In the genomic region with DNA sequence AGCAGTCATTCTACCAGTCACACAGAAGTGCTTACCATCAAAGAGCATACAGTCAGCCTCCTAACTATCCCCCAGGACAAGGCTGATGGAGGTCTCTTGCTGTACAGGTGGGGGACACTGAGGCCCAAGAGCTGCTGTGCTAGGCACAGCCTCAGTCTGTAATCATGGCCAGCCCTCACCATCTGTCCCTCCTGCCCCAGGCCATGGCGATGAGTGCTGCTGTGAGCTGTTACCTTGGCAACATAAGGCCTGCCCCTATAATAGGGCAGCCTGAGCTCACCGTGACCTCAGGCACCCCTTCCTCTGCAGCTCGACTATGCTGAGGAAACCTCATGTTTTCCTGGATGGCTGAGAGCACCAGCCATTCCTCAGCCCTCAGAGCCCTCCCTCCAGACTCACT, we compare ENCODE assay signal across 17 mouse cellular contexts. TPM values are rescaled to one million over a fixed set of nuclear protein-coding genes. Genes with fewer than 3 reads are reported as not detected.
DNase-seq lines count a peak whose midpoint lies in the region; ATAC-seq and TF ChIP-seq lines count a peak whose summit lies in the region.
"Had no signal": no experiment of that assay in that cellular context is flagged by ENCODE, and none has a peak within 500 bp of the region (broad histone marks: within the 10 kb centered on the region; RNA-seq: fewer than 3 reads in every experiment).

No protein-coding gene starts in this region.

- H3K27me3 ChIP-seq in forebrain, embryonic 10.5 days (ENCODE audit: poor library complexity, severe bottlenecking) = peaks cover 36% of the 10 kb centered on the region
- H3K27me3 ChIP-seq in forebrain, postnatal 0 days (ENCODE audit: insufficient read depth, low read length) = no peaks in the 10 kb centered on the region
- H3K27me3 ChIP-seq in neural tube, embryonic 11.5 days (ENCODE audit: control insufficient read depth, insufficient read depth, low read length) = peaks cover 5% of the 10 kb centered on the region
- peaks cover 5% of the 10 kb centered on the region for H3K27me3 ChIP-seq in hindbrain, embryonic 11.5 days (ENCODE audit: control insufficient read depth, insufficient read depth, low read length)
- H3K27me3 ChIP-seq: Patski had no signal

- WGBS in forebrain, embryonic 10.5 days = 23% methylated on average over 3 of the region's 3 CpGs
- 27% methylated on average over 3 of the region's 3 CpGs for WGBS in forebrain, postnatal 0 days
- WGBS in neural tube, embryonic 11.5 days = 13% methylated on average over 3 of the region's 3 CpGs
- WGBS in hindbrain, embryonic 11.5 days = 14% methylated on average over 3 of the region's 3 CpGs

- peaks cover 64% of the 10 kb centered on the region for H3K4me1 ChIP-seq in forebrain, embryonic 10.5 days
- H3K4me1 ChIP-seq in forebrain, postnatal 0 days (ENCODE audit: insufficient read depth) = peaks cover 1% of the 10 kb centered on the region; the same call in 1 of the 2 replicates
- H3K4me1 ChIP-seq in neural tube, embryonic 11.5 days (ENCODE audit: control insufficient read depth, insufficient read depth, low read length) = peaks cover 10% of the 10 kb centered on the region; the same call in 1 of the 2 replicates
- H3K4me1 ChIP-seq in hindbrain, embryonic 11.5 days (replicated peaks; ENCODE audit: control insufficient read depth, insufficient read depth, low read length) = peaks cover 8% of the 10 kb centered on the region; the same call in 1 of the 2 replicates

- H3K36me3 ChIP-seq in forebrain, embryonic 10.5 days (replicated peaks) = peaks cover 10% of the 10 kb centered on the region; the same call in 1 of the 2 replicates
- peaks cover 27% of the 10 kb centered on the region for H3K36me3 ChIP-seq in forebrain, postnatal 0 days (ENCODE audit: insufficient read depth)
- no peaks in the 10 kb centered on the region for H3K36me3 ChIP-seq in neural tube, embryonic 11.5 days (ENCODE audit: control insufficient read depth, insufficient read depth, low read length)
- H3K36me3 ChIP-seq in hindbrain, embryonic 11.5 days (ENCODE audit: control insufficient read depth, insufficient read depth, low read length) = no peaks in the 10 kb centered on the region
- H3K36me3 ChIP-seq: kidney, embryonic 15.5 days had no signal

- DNase-seq in forebrain, embryonic 10.5 days (ENCODE audit: extremely low spot score, low spot score) = no peak
- DNase-seq in forebrain, postnatal 0 days = no peak
- DNase-seq in neural tube, embryonic 11.5 days (ENCODE audit: low spot score) = peak; percentile 53
- no peak for DNase-seq in neural tube, embryonic 10.5 days (ENCODE audit: extremely low spot score, low spot score)
- DNase-seq in hindbrain, embryonic 11.5 days (ENCODE audit: low spot score) = peak; percentile 54
- DNase-seq in retina, embryonic 14.5 days (ENCODE audit: low spot score) = peak; percentile 55
- DNase-seq in frontal cortex, adult 2 months (ENCODE audit: extremely low spot score in 1 of 2, low spot score in 1 of 2) = no peak
- DNase-seq in natural killer cell, adult 2 months (ENCODE audit: low spot score in 2 of 2) = no peak
- DNase-seq: cerebellum, adult 11 months; heart, adult 11 months; heart, postnatal 10 days; lung, postnatal 36 days; right cerebral cortex, postnatal 4 days had no signal

- H3K9me3 ChIP-seq in forebrain, embryonic 10.5 days = no peaks in the 10 kb centered on the region
- H3K9me3 ChIP-seq in forebrain, postnatal 0 days (ENCODE audit: low read length) = no peaks in the 10 kb centered on the region
- H3K9me3 ChIP-seq in neural tube, embryonic 11.5 days (ENCODE audit: control insufficient read depth, low read length) = no peaks in the 10 kb centered on the region
- H3K9me3 ChIP-seq in hindbrain, embryonic 11.5 days (ENCODE audit: control insufficient read depth, low read length) = no peaks in the 10 kb centered on the region
- H3K9me3 ChIP-seq: kidney, embryonic 15.5 days had no signal

- H3K4me3 ChIP-seq in forebrain, embryonic 10.5 days = no peak overlapping the region
- no peak overlapping the region for H3K4me3 ChIP-seq in forebrain, postnatal 0 days (ENCODE audit: low read depth, low read length)
- H3K4me3 ChIP-seq in neural tube, embryonic 11.5 days (ENCODE audit: low read depth, low read length) = no peak overlapping the region
- H3K4me3 ChIP-seq in hindbrain, embryonic 11.5 days (ENCODE audit: low read depth, low read length) = no peak overlapping the region
- H3K4me3 ChIP-seq: kidney, embryonic 15.5 days; left cerebral cortex, adult 2 months had no signal

- no peak for ATAC-seq in forebrain, postnatal 0 days
- ATAC-seq in neural tube, embryonic 11.5 days (ENCODE audit: insufficient read depth, low FRiP score, low TSS enrichment) = peak; percentile 62
- ATAC-seq in hindbrain, embryonic 11.5 days (ENCODE audit: low FRiP score) = peak; percentile 74
- ATAC-seq: Patski had no signal

- no peak for TF ChIP-seq CTCF in forebrain, postnatal 0 days (IDR thresholded peaks at IDR 0.05; ENCODE audit: low read depth)

- H3K9ac ChIP-seq in forebrain, postnatal 0 days = no peak overlapping the region
- H3K9ac ChIP-seq in neural tube, embryonic 11.5 days (ENCODE audit: low read length) = no peak overlapping the region
- no peak overlapping the region for H3K9ac ChIP-seq in hindbrain, embryonic 11.5 days (ENCODE audit: low read depth, low read length)
- H3K9ac ChIP-seq: kidney, embryonic 15.5 days had no signal

- H3K4me2 ChIP-seq in forebrain, postnatal 0 days (ENCODE audit: low read depth) = no peak overlapping the region
- H3K4me2 ChIP-seq in neural tube, embryonic 11.5 days (ENCODE audit: low read depth) = no peak overlapping the region
- no peak overlapping the region for H3K4me2 ChIP-seq in hindbrain, embryonic 11.5 days (replicated peaks; ENCODE audit: low read depth, low read length)
- H3K4me2 ChIP-seq: kidney, embryonic 15.5 days had no signal

- H3K27ac ChIP-seq in forebrain, embryonic 10.5 days = peak overlapping the region; percentile 71
- no peak overlapping the region for H3K27ac ChIP-seq in forebrain, postnatal 0 days (ENCODE audit: low read depth, low read length)
- H3K27ac ChIP-seq in neural tube, embryonic 11.5 days (ENCODE audit: low read depth, low read length) = no peak overlapping the region
- H3K27ac ChIP-seq in hindbrain, embryonic 11.5 days (ENCODE audit: low read depth, low read length) = no peak overlapping the region
- H3K27ac ChIP-seq: kidney, embryonic 15.5 days; left cerebral cortex, adult 2 months had no signal

RNA-seq across cellular contexts. Expression of a gene that starts 7.0 kb away (rescaled TPM):
- 2.3 and 3.8 TPM in 2 replicates for polyA plus RNA-seq in forebrain, embryonic 10.5 days (2016; fragmentation: Nextera tagmentation; extraction: Ambion mirVana)
- total RNA-seq in forebrain, postnatal 0 days (2014; rRNA removed) = 66.9 and 69.4 TPM in 2 replicates
- polyA plus RNA-seq in forebrain, postnatal 0 days (2015; fragmentation: Nextera tagmentation; extraction: Ambion mirVana) = 5.5 and 7.9 TPM in 2 replicates
- polyA plus RNA-seq in neural tube, embryonic 11.5 days (2014; fragmentation: Nextera tagmentation; extraction: Ambion mirVana) = 5.4 and 5.9 TPM in 2 replicates
- polyA plus RNA-seq in hindbrain, embryonic 11.5 days (2014; fragmentation: Nextera tagmentation; extraction: Ambion mirVana) = 4.2 and 4.7 TPM in 2 replicates
- 43.0 and 48.3 TPM in 2 replicates for polyA plus RNA-seq in frontal cortex, adult 2 months (2012; rRNA removed)

RNA-seq across cellular contexts. Expression of a gene that starts 19.4 kb away (rescaled TPM):
- polyA plus RNA-seq in forebrain, embryonic 10.5 days (2016; fragmentation: Nextera tagmentation; extraction: Ambion mirVana) = 61.4 and 70.4 TPM in 2 replicates
- total RNA-seq in forebrain, postnatal 0 days (2014; rRNA removed) = 22.2 and 31.5 TPM in 2 replicates
- 55.5 and 60.4 TPM in 2 replicates for polyA plus RNA-seq in forebrain, postnatal 0 days (2015; fragmentation: Nextera tagmentation; extraction: Ambion mirVana)
- polyA plus RNA-seq in neural tube, embryonic 11.5 days (2014; fragmentation: Nextera tagmentation; extraction: Ambion mirVana) = 61.2 and 67.8 TPM in 2 replicates
- 57.3 and 69.9 TPM in 2 replicates for polyA plus RNA-seq in hindbrain, embryonic 11.5 days (2014; fragmentation: Nextera tagmentation; extraction: Ambion mirVana)
- polyA plus RNA-seq in frontal cortex, adult 2 months (2012; rRNA removed) = 19.0 and 22.4 TPM in 2 replicates

RNA-seq across cellular contexts. Expression of a gene that starts 53.7 kb away (rescaled TPM):
- 22.4 and 24.2 TPM in 2 replicates for polyA plus RNA-seq in forebrain, embryonic 10.5 days (2016; fragmentation: Nextera tagmentation; extraction: Ambion mirVana)
- total RNA-seq in forebrain, postnatal 0 days (2014; rRNA removed) = 60.4 and 60.5 TPM in 2 replicates
- polyA plus RNA-seq in forebrain, postnatal 0 days (2015; fragmentation: Nextera tagmentation; extraction: Ambion mirVana) = 46.7 and 54.3 TPM in 2 replicates
- polyA plus RNA-seq in neural tube, embryonic 11.5 days (2014; fragmentation: Nextera tagmentation; extraction: Ambion mirVana) = 21.8 TPM in 2 replicates
- 25.6 and 26.8 TPM in 2 replicates for polyA plus RNA-seq in hindbrain, embryonic 11.5 days (2014; fragmentation: Nextera tagmentation; extraction: Ambion mirVana)
- polyA plus RNA-seq in frontal cortex, adult 2 months (2012; rRNA removed) = 70.7 and 75.5 TPM in 2 replicates

RNA-seq across cellular contexts. Expression of a gene that starts 54.5 kb away (rescaled TPM):
- polyA plus RNA-seq in forebrain, embryonic 10.5 days (2016; fragmentation: Nextera tagmentation; extraction: Ambion mirVana) = 0.06 and 0.07 TPM in 2 replicates
- 0.10 TPM in 1 of 2 replicates, not detected in the other for total RNA-seq in forebrain, postnatal 0 days (2014; rRNA removed)
- polyA plus RNA-seq in forebrain, postnatal 0 days (2015; fragmentation: Nextera tagmentation; extraction: Ambion mirVana) = not detected in 2 replicates
- polyA plus RNA-seq in neural tube, embryonic 11.5 days (2014; fragmentation: Nextera tagmentation; extraction: Ambion mirVana) = not detected in 2 replicates
- polyA plus RNA-seq in hindbrain, embryonic 11.5 days (2014; fragmentation: Nextera tagmentation; extraction: Ambion mirVana) = not detected in 2 replicates
- 0.10 and 0.15 TPM in 2 replicates for polyA plus RNA-seq in frontal cortex, adult 2 months (2012; rRNA removed)
- total RNA-seq: layer of hippocampus, adult 18-20 months had no signal
- polyA plus RNA-seq: Patski had no signal

Comparison
In these comparisons a context has a peak if more than half of its experiments do, and no peak if none do; other contexts are left out.
1. DNase-seq: peak in neural tube, embryonic 11.5 days (single experiment), hindbrain, embryonic 11.5 days (single experiment) and retina, embryonic 14.5 days (single experiment); none in forebrain, embryonic 10.5 days (single experiment), forebrain, postnatal 0 days (single experiment), neural tube, embryonic 10.5 days (single experiment), frontal cortex, adult 2 months (0 of 2) and natural killer cell, adult 2 months (0 of 2).